Mouse (Mus musculus) intestine, postnatal 0 days (tissue): ENCODE measurements at regions not wholly inside any gene's neighbourhood (a gene's known extent, or its start where the extent isn't known, plus 50 kb on each side); places are given as distances from the start of the nearest gene placed in this dataset.

Experiments used
- ATAC-seq: fragments of 200-750 bp; cut with Nextera tagmentation; 2 replicates; pipeline ENCODE4 v1.8.0; 2017; ENCODE audit warnings: mild to moderate bottlenecking, moderate TSS enrichment, moderate library complexity
- H3K27ac ChIP-seq: fragments of 300-500 bp; sonication (generic); 2 replicates; pipeline ENCODE4 v1.5.1; 2014; ENCODE audit warnings: mild to moderate bottlenecking, low read depth, low read length, moderate library complexity
- H3K27me3 ChIP-seq: fragments of 300-500 bp; sonication (generic); replicated peaks from 2 replicates; pipeline ENCODE4 v1.6.1; 2014; ENCODE audit warnings: low read length, mixed read lengths; ENCODE audit not compliant: control insufficient read depth, insufficient read depth
- H3K36me3 ChIP-seq: fragments of 300-500 bp; sonication (generic); 2 replicates; pipeline ENCODE4 v1.6.1; 2014; ENCODE audit warnings: mild to moderate bottlenecking, moderate library complexity; ENCODE audit not compliant: control insufficient read depth, insufficient read depth
- H3K4me1 ChIP-seq: fragments of 300-500 bp; sonication (generic); replicated peaks from 2 replicates; pipeline ENCODE4 v1.6.1; 2014; ENCODE audit warnings: antibody characterized with exemption, low read length, mixed read lengths; ENCODE audit not compliant: control insufficient read depth, insufficient read depth
- H3K4me2 ChIP-seq: fragments of 300-500 bp; sonication (generic); replicated peaks from 2 replicates; pipeline ENCODE4 v1.6.1; 2014; ENCODE audit warnings: low read depth, mild to moderate bottlenecking, moderate library complexity
- H3K4me3 ChIP-seq: fragments of 300-500 bp; sonication (generic); 2 replicates; pipeline ENCODE4 v1.5.1; 2014; ENCODE audit warnings: low read depth, low read length
- H3K9ac ChIP-seq: fragments of 300-500 bp; sonication (generic); 2 replicates; pipeline ENCODE4 v1.6.1; 2014; ENCODE audit warnings: mild to moderate bottlenecking, low read depth, low read length
- H3K9me3 ChIP-seq: fragments of 300-500 bp; sonication (generic); 2 replicates; pipeline ENCODE4 v1.6.1; 2016; ENCODE audit warnings: mixed run types; ENCODE audit not compliant: control insufficient read depth
- CTCF ChIP-seq: sonication (generic); IDR thresholded peaks from 2 replicates; pipeline ENCODE4 v1.5.1; 2016; ENCODE audit warnings: low read depth, mild to moderate bottlenecking, control low read depth, antibody characterized with exemption, moderate library complexity
- WGBS: fragments of 180-500 bp; shearing (Covaris S2); extraction: QIAGEN DNeasy Blood & Tissue Kit; methylation state at CpG from one replicate; pipeline ENCODE4 v1.1.7; 2014; 5-methylcytosine and 5-hydroxymethylcytosine counted together

DNA sequence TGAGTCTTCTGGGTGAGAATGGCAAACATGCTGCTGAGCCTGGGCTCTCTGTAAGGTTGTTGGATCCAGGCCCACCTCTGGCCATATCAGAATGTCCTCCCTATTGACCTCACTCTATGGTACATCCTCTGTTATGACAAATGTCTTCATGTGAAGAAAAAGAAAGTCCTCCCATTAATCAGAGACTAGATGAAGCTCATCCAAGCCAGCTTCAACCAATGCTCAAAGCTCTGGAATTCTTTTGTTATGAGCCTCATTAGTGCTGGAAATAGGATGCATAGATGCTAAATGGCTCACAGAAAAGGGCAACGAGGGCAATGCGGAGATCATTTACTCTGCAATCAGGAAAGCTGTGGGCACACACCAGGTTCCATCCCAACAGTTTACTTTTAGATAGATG lies 135.8 kb downstream of the Gm12728 start:
- Histone ChIP-seq H3K27me3 (no peaks in the 10 kb centered on the region), H3K9ac (no peak overlapping the region), H3K4me1 (no peaks in the 10 kb centered on the region), H3K27ac (no peak overlapping the region), H3K4me3 (no peak overlapping the region), H3K36me3 (no peaks in the 10 kb centered on the region), H3K4me2 (no peak overlapping the region), H3K9me3 (no peaks in the 10 kb centered on the region)
- TF ChIP-seq CTCF, result no peak
- WGBS, result 85% methylated on average over 2 of the region's 2 CpGs
- ATAC-seq, result no peak

DNA sequence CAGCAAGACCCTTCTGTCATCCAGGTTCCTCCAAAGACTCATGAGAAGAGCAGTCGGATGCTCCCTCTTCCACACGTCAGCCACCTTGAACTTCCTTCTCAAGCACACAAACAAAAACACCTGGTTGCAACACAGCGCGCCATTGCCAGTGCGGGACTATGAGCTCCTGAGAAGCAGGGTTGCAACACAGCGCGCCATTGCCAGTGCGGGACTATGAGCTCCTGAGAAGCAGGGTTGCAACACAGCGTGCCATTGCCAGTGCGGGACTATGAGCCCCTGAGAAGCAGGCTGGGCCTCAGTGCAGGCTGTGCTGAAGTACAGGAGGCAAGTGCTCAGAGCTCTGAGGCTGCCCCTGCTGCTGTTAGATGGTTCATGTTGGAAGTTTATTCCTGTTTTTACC lies 140.0 kb downstream of the Gm12728 start:
- H3K36me3 ChIP-seq, result no peaks in the 10 kb centered on the region
- no peaks in the 10 kb centered on the region for H3K9me3 ChIP-seq
- H3K4me3 ChIP-seq, result no peak overlapping the region
- no peaks in the 10 kb centered on the region for H3K4me1 ChIP-seq
- H3K27ac ChIP-seq, result no peak overlapping the region
- no peak overlapping the region for H3K4me2 ChIP-seq
- H3K27me3 ChIP-seq, result no peaks in the 10 kb centered on the region
- 83% methylated on average over 10 of the region's 10 CpGs for WGBS
- no peak for TF ChIP-seq CTCF
- ATAC-seq, result no peak; the same call in 1 of the 2 replicates
- H3K9ac ChIP-seq, result no peak overlapping the region

DNA sequence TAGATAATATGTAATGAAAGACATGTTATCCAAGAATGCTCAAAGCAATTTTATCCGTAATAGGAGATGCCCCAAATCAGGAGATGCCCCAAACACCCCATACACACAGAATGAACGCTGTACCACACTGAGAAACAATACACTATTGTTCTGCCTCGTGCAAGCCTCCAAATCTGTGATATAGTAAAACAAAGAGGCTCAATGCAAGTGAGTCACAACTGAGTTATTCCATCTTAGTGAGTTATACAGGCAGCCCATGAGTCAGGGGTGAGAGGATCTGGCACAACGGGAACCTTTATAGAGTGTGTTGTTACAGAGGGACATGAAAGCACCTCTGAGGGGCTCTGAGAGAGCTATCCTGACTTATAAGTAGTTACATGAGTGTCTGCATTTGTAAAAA lies 145.3 kb downstream of the Gm12728 start:
- Histone ChIP-seq H3K9me3 (no peaks in the 10 kb centered on the region), H3K27ac (no peak overlapping the region), H3K36me3 (no peaks in the 10 kb centered on the region), H3K9ac (no peak overlapping the region), H3K4me2 (no peak overlapping the region), H3K4me3 (no peak overlapping the region), H3K4me1 (no peaks in the 10 kb centered on the region), H3K27me3 (no peaks in the 10 kb centered on the region)
- no peak for TF ChIP-seq CTCF
- 71% methylated on average over 4 of the region's 4 CpGs for WGBS
- ATAC-seq, result no peak

DNA sequence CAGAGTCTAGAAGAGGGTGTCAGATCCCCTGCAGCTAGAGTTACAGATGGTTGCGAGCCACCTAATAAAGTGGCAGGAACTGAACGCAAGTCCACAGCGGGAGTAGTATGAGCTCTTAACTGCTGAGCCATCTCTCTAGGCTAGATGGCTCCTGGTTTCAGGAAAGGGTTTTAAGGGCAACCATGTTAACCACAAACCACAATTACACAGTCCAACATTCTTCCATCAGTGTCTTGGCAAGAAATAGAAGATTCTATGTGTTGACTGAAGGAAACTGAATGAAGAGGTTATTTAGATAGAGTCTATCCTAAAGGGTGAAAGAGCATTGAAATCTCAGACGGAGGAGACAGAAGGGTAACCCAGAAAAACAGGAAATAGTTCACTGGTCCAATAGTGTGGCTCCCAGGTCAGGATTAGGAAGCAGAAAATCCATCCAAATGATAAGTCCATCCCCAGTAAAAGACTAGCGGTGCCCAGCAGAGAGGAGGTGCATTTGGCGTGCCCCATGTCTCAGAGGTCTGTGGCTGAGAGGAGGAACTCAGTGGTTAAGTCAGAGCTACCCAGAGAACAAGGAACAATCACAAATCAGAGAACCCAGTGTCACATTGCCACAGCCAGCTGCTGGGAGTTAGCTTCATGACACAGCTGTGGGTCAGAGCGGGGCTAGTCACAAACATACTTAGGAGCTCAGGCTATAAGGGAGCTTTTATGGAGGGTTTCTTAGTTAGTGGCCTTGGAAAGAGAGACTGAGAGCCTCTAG lies 147.3 kb downstream of the Gm12728 start:
- TF ChIP-seq CTCF, result no peak
- WGBS, result 89% methylated on average over 7 of the region's 7 CpGs
- H3K36me3 ChIP-seq, result no peaks in the 10 kb centered on the region
- no peaks in the 10 kb centered on the region for H3K4me1 ChIP-seq
- no peaks in the 10 kb centered on the region for H3K27me3 ChIP-seq
- no peak overlapping the region for H3K9ac ChIP-seq
- no peak overlapping the region for H3K4me3 ChIP-seq
- no peak overlapping the region for H3K4me2 ChIP-seq
- ATAC-seq, result no peak
- no peak overlapping the region for H3K27ac ChIP-seq
- no peaks in the 10 kb centered on the region for H3K9me3 ChIP-seq

DNA sequence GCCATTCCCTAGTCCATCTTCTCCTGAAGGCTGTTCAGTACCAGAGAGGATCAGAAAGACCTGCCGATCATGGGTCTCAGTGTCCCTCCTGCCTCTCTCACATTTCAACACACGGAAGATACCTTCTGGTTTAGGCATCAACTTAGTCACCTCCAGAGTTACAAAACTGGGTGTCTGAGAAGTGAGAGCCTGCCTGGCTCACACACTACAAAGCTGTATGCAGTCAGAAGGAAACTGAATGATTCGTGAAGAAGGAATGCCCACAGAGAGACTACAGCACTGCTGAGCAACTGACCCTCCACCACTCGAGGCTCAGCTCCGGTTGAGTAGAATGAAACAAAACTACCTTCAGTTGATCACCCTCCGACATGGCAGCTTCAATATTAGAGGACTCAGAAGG lies 147.9 kb downstream of the Gm12728 start:
- Histone ChIP-seq H3K27ac (no peak overlapping the region), H3K27me3 (no peaks in the 10 kb centered on the region), H3K4me3 (no peak overlapping the region), H3K9me3 (no peaks in the 10 kb centered on the region), H3K4me2 (no peak overlapping the region), H3K9ac (no peak overlapping the region), H3K36me3 (no peaks in the 10 kb centered on the region), H3K4me1 (no peaks in the 10 kb centered on the region)
- no peak for TF ChIP-seq CTCF
- ATAC-seq, result no peak
- 81% methylated on average over 6 of the region's 6 CpGs for WGBS

DNA sequence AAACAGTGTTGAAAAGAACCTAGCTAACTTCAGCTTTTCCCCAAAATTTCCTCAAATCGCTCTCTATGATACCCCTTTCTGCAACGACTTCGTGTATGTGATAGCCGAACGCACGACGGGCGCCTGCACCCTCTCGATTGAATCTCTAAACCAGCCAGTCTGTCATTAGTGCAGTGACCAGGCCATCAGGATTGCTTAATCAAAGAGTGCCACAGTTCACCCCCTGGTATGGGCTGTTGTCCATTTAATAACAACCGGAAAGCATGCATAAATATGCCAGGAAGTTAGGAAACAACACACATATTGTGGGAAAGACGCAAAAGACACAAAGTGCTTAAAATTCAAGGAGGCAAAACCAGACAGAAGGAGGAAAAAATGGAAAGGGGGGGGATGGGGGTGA lies 149.2 kb downstream of the Gm12728 start:
- ATAC-seq, result no peak
- H3K4me1 ChIP-seq, result no peaks in the 10 kb centered on the region
- no peaks in the 10 kb centered on the region for H3K9me3 ChIP-seq
- no peak overlapping the region for H3K4me2 ChIP-seq
- 86% methylated on average over 11 of the region's 11 CpGs for WGBS
- no peak for TF ChIP-seq CTCF
- no peaks in the 10 kb centered on the region for H3K36me3 ChIP-seq
- no peak overlapping the region for H3K27ac ChIP-seq
- H3K4me3 ChIP-seq, result no peak overlapping the region
- no peak overlapping the region for H3K9ac ChIP-seq
- H3K27me3 ChIP-seq, result no peaks in the 10 kb centered on the region
